Mouse (Mus musculus) adrenal gland, adult (tissue): ENCODE measurements at regions not wholly inside any gene's neighbourhood (a gene's known extent, or its start where the extent isn't known, plus 50 kb on each side); places are given as distances from the start of the nearest gene placed in this dataset.
A peak's percentile ranks its signal among the peaks of the same experiment; 100 is the strongest.

Experiments used
- DNase-seq, 2 experiments: peaks; one replicate each; pipeline ENCODE4 v3.0.0; 2022 to 2023; ENCODE audit warnings: low spot score in 1 of 2; ENCODE audit not compliant: inconsistent age in 2 of 2

GRCm38 (mm10) chr4:54812740-54813634 lies 131.9 kb upstream of the Zfp462 start:
- no peak for DNase-seq

DNA sequence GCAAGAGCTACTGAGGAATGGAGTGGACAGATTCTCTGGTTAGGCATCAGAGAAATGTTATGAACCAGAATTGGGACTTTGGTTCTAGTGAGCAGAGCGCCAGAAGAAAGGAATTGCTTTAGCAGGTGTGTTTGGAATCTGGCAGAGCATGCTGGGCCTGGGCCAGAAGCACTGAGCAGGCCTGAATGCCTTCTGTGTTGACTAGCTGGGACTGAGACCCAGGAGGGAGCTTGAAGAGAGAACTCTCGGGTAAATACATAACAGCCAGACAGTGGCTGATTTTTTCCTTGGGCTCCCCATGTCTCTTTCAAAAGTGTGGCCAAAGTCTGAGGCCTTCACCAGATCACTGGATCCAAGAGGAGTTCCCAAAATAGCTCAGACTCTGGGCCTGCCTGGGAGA lies 107.5 kb upstream of the Zfp462 start:
- DNase-seq, result no peak

DNA sequence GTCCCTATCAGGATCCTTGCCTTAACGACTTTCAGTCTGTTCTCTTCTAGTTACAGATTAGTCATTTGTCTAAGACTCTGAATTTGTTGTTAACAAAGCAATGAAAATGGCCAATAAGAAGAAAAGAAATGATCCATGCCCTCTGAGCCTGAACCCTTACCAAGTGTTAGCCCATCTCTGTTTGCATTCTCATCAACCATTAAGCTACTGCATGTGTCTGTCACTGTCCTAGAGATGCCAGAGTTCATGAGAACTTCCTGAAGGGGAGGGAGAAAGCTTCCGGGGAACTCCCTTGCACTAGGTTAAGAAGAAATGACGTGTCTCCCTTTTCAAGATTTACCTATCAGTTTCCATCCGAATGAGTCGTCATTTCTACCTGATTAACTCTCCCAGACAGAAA lies 106.7 kb upstream of the Zfp462 start:
- no peak for DNase-seq

GRCm38 (mm10) chr4:54838794-54839193 lies 106.1 kb upstream of the Zfp462 start:
- DNase-seq, result no peak

DNA sequence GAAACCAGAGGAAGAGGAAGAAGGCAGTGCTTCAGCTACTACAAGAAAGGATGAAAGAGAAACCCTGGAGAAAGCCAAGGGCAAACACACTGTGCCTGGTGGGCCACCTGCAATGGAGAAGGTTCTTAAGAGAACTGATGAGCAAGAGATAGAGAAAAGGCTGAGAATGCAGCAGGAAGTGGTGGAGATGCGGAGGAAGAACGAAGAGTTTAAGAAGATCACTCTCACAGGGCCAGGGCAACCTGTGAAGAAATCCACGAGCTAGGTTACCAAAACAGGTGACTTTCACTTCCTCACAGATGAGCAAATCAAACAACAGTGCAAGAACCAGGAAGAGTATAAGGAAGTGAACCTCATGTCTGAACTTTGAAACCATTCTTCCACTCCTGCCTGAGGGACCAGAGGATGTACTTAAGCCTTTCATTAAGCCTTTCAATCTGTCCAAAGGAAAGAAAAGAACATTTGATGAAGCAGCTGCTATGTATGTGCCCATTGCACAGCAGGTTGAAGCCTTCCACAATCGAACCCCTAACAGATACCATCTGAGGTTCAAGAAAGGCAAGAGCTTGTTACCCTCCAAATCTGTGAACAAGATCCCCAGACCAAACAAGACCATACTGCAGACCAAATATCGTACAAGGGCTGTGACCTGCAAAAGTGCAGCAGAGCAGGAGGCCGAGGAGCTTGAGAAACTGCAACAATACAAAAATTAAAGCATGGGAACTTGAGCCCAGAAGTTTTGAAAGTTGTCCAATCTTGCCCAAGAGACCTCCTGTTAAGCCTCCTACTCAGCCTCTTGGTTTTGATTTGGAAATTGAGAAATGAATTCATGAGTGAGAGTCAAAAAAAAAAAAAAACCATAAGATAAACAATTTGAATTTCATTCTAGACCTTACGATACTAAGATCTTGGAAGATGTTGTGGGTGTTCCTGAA lies 91.6 kb upstream of the Zfp462 start:
- DNase-seq, result no peak

GRCm38 (mm10) chr4:54858604-54859003 lies 86.2 kb upstream of the Zfp462 start:
- no peak for DNase-seq

- DNase-seq, result no peak
Observed at GRCm38 (mm10) chr4:54866062-54866461, 78.8 kb upstream of the Zfp462 start.

- peak; percentile 6 to 58 for DNase-seq
Observed at GRCm38 (mm10) chr4:54874136-54874827, 70.6 kb upstream of the Zfp462 start.

GRCm38 (mm10) chr4:54875506-54875905 lies 69.3 kb upstream of the Zfp462 start:
- no peak for DNase-seq

DNA sequence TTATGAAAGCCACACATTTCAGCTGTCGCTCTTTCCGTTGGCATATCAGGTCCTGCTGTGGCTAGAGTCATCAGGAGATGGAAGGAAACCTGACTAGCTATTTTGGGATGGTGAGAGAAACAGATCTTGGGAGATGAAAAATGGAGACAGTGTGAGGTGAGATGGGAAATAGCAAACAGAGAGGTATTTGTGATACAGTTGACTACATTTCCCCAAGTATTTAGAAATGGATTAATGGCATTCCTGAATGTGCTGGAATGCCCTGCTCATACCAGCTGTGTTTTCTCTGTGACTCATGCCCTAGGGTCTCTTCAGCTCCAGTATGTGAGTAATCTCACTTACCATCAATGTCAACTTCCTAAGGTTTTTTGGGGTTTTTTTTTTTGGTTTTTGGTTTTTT lies 67.5 kb upstream of the Zfp462 start:
- DNase-seq, result no peak

DNA sequence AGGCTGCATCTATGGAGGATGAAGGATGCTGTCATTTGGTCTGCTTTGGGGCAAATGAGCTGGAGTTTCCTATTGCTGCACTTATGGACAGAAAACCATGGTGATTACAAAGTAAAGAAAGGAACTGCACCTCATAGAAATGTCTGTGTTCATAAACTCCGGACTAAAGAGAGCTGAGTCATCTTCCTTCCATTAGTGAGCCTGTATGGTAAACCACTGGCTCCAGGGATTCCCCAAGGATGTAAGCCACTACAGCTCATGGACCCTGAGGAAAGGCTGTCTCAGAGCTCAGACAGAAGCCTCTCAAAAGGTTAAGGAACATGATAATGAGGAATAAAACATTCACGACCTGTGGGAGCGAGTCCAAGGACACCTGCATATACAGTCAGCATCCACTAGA lies 66.3 kb upstream of the Zfp462 start:
- no peak for DNase-seq

DNA sequence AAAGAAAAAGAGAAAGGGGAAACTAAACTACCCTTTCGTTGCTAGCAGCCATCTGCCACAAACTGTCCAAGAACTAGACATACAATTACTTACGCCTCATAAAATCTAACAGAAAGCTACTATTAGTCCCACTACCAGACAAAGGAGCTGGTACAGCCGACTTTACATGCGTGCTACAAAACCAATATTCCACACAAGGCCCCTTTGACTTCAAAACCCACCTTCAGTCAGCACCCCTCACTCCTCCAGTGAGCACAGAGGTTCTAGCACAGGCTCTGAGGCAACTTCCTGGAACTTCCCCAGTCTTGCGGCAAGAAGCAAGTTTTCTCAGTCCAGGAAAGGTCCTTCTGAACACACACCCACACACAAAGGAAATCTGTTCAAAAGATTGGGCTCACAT lies 51.6 kb upstream of the Zfp462 start:
- DNase-seq, result no peak
